Mouse (Mus musculus): ENCODE results near the gene Cdkn2aipnl. TPM values are rescaled to one million over a fixed set of nuclear protein-coding genes. Genes with fewer than 3 reads are reported as not detected.

Cdkn2aipnl gene
- polyA plus RNA-seq, 1 experiment from 2014 or later, result 129 TPM

- H3K9ac ChIP-seq (ENCODE audit: low read length), result no peak overlapping the region
- H3K4me2 ChIP-seq (ENCODE audit: low read depth, severe bottlenecking), result no peak overlapping the region
- H3K36me3 ChIP-seq (ENCODE audit: control insufficient read depth, insufficient read depth, low read length), result peaks cover 7% of the 10 kb centered on the region
- 0 out of 2 replicates have a peak, but pooled peaks cover 2% of the 10 kb centered on the region for H3K4me1 ChIP-seq (ENCODE audit: control insufficient read depth, insufficient read depth, low read length)
- WGBS, result 84% methylated on average over 2 of the region's 2 CpGs
- H3K27me3 ChIP-seq (ENCODE audit: control insufficient read depth, insufficient read depth, low read length), result no peaks in the 10 kb centered on the region
- no peak overlapping the region for H3K4me3 ChIP-seq (ENCODE audit: low read depth, low read length)
- ATAC-seq (ENCODE audit: insufficient number of reproducible peaks, low FRiP score, low TSS enrichment, low read depth) (no peak), DNase-seq (ENCODE audit: low spot score) (no peak)
- no peaks in the 10 kb centered on the region for H3K9me3 ChIP-seq (ENCODE audit: control insufficient read depth, low read length)
- no peak overlapping the region for H3K27ac ChIP-seq (replicated peaks; ENCODE audit: low read depth, low read length)
Observed at GRCm38 (mm10) chr11:51969511-51969910, 2.0 kb downstream of the Cdkn2aipnl start.

GRCm38 (mm10) chr11:51971644-51972043 lies 4.2 kb downstream of the Cdkn2aipnl start:
- Histone ChIP-seq H3K4me3 (ENCODE audit: low read depth, low read length) (no peak overlapping the region), H3K27me3 (ENCODE audit: control insufficient read depth, insufficient read depth, low read length) (no peaks in the 10 kb centered on the region), H3K27ac (replicated peaks; ENCODE audit: low read depth, low read length) (no peak overlapping the region), H3K4me2 (ENCODE audit: low read depth, severe bottlenecking) (no peak overlapping the region), H3K9ac (ENCODE audit: low read length) (no peak overlapping the region), H3K9me3 (ENCODE audit: control insufficient read depth, low read length) (no peaks in the 10 kb centered on the region), H3K36me3 (ENCODE audit: control insufficient read depth, insufficient read depth, low read length) (peaks cover 10% of the 10 kb centered on the region), H3K4me1 (ENCODE audit: control insufficient read depth, insufficient read depth, low read length) (0 out of 2 replicates have a peak, but pooled peaks cover 2% of the 10 kb centered on the region)
- ATAC-seq (ENCODE audit: insufficient number of reproducible peaks, low FRiP score, low TSS enrichment, low read depth) (no peak), DNase-seq (ENCODE audit: low spot score) (no peak)
- WGBS, result 96% methylated on average over 6 of the region's 6 CpGs

- peak overlapping the region; percentile 96 for H3K4me3 ChIP-seq (ENCODE audit: low read depth, low read length)
- H3K4me2 ChIP-seq (ENCODE audit: low read depth, severe bottlenecking), result peak overlapping the region; percentile 68
- H3K27me3 ChIP-seq (ENCODE audit: control insufficient read depth, insufficient read depth, low read length), result no peaks in the 10 kb centered on the region
- H3K9ac ChIP-seq (ENCODE audit: low read length), result peak overlapping the region; percentile 95
- under 1% methylated on average over 29 of the region's 29 CpGs for WGBS
- peaks cover 13% of the 10 kb centered on the region; the same call in 1 of the 2 replicates for H3K36me3 ChIP-seq (ENCODE audit: control insufficient read depth, insufficient read depth, low read length)
- ATAC-seq (ENCODE audit: insufficient number of reproducible peaks, low FRiP score, low TSS enrichment, low read depth), result peak; percentile 44
- H3K27ac ChIP-seq (replicated peaks; ENCODE audit: low read depth, low read length), result peak overlapping the region; percentile 90
- no peaks in the 10 kb centered on the region for H3K9me3 ChIP-seq (ENCODE audit: control insufficient read depth, low read length)
- H3K4me1 ChIP-seq (ENCODE audit: control insufficient read depth, insufficient read depth, low read length), result peaks cover 5% of the 10 kb centered on the region; the same call in 1 of the 2 replicates
- peak; percentile 75 for DNase-seq (ENCODE audit: low spot score)
Observed at GRCm38 (mm10) chr11:51999611-52000289, 32.3 kb downstream of the Cdkn2aipnl start.

- DNase-seq (ENCODE audit: low spot score), result peak; percentile 95
- WGBS, result 0% methylated on average over 62 of the region's 63 CpGs
- Histone ChIP-seq H3K4me1 (ENCODE audit: control insufficient read depth, insufficient read depth, low read length) (peaks cover 6% of the 10 kb centered on the region; the same call in 1 of the 2 replicates), H3K4me2 (ENCODE audit: low read depth, severe bottlenecking) (peak within 1 kb of the TSS; percentile 68), H3K4me3 (ENCODE audit: low read depth, low read length) (peak within 1 kb of the TSS; percentile 96), H3K9me3 (ENCODE audit: control insufficient read depth, low read length) (no peaks in the 10 kb centered on the region), H3K9ac (ENCODE audit: low read length) (peak within 1 kb of the TSS; percentile 95), H3K27me3 (ENCODE audit: control insufficient read depth, insufficient read depth, low read length) (no peaks in the 10 kb centered on the region), H3K36me3 (ENCODE audit: control insufficient read depth, insufficient read depth, low read length) (peaks cover 10% of the 10 kb centered on the region; the same call in 1 of the 2 replicates), H3K27ac (replicated peaks; ENCODE audit: low read depth, low read length) (peak within 1 kb of the TSS; percentile 90)
- peak; percentile 77 for ATAC-seq (ENCODE audit: insufficient number of reproducible peaks, low FRiP score, low TSS enrichment, low read depth)
Observed at GRCm38 (mm10) chr11:52000290-52000962, 33.0 kb downstream of the Cdkn2aipnl start, which contains the start of gene Ube2b. Gene Ube2b, minus strand, starts transcription at chr11:52000762.

GRCm38 (mm10) chr11:52001341-52001740 lies 33.9 kb downstream of the Cdkn2aipnl start:
- ATAC-seq (ENCODE audit: insufficient number of reproducible peaks, low FRiP score, low TSS enrichment, low read depth) (no peak), DNase-seq (ENCODE audit: low spot score) (no peak)
- Histone ChIP-seq H3K27me3 (ENCODE audit: control insufficient read depth, insufficient read depth, low read length) (no peaks in the 10 kb centered on the region), H3K4me3 (ENCODE audit: low read depth, low read length) (0 out of 2 replicates have a peak overlapping the region, but pooled peaks have one; percentile 96), H3K4me2 (ENCODE audit: low read depth, severe bottlenecking) (peak overlapping the region; percentile 41), H3K36me3 (ENCODE audit: control insufficient read depth, insufficient read depth, low read length) (peaks cover 10% of the 10 kb centered on the region; the same call in 1 of the 2 replicates), H3K4me1 (ENCODE audit: control insufficient read depth, insufficient read depth, low read length) (peaks cover 7% of the 10 kb centered on the region; the same call in 1 of the 2 replicates), H3K27ac (replicated peaks; ENCODE audit: low read depth, low read length) (peak overlapping the region; percentile 48; the same call in 1 of the 2 replicates), H3K9me3 (ENCODE audit: control insufficient read depth, low read length) (no peaks in the 10 kb centered on the region), H3K9ac (ENCODE audit: low read length) (no peak overlapping the region)
- WGBS, result 74% methylated on average over 10 of the region's 10 CpGs

GRCm38 (mm10) chr11:52001861-52002260 lies 34.4 kb downstream of the Cdkn2aipnl start:
- ATAC-seq (ENCODE audit: insufficient number of reproducible peaks, low FRiP score, low TSS enrichment, low read depth), result no peak
- Histone ChIP-seq H3K27me3 (ENCODE audit: control insufficient read depth, insufficient read depth, low read length) (no peaks in the 10 kb centered on the region), H3K4me1 (ENCODE audit: control insufficient read depth, insufficient read depth, low read length) (peaks cover 7% of the 10 kb centered on the region; the same call in 1 of the 2 replicates), H3K36me3 (ENCODE audit: control insufficient read depth, insufficient read depth, low read length) (peaks cover 6% of the 10 kb centered on the region; the same call in 1 of the 2 replicates), H3K27ac (replicated peaks; ENCODE audit: low read depth, low read length) (0 out of 2 replicates have a peak overlapping the region, but pooled peaks have one; percentile 48), H3K9ac (ENCODE audit: low read length) (no peak overlapping the region), H3K9me3 (ENCODE audit: control insufficient read depth, low read length) (no peaks in the 10 kb centered on the region), H3K4me2 (ENCODE audit: low read depth, severe bottlenecking) (no peak overlapping the region), H3K4me3 (ENCODE audit: low read depth, low read length) (no peak overlapping the region)
- WGBS, result 92% methylated on average over 8 of the region's 8 CpGs
- no peak for DNase-seq (ENCODE audit: low spot score)

- Histone ChIP-seq H3K36me3 (ENCODE audit: control insufficient read depth, insufficient read depth, low read length) (no peaks in the 10 kb centered on the region), H3K4me3 (ENCODE audit: low read depth, low read length) (peak overlapping the region; percentile 88; the same call in 1 of the 2 replicates), H3K27me3 (ENCODE audit: control insufficient read depth, insufficient read depth, low read length) (no peaks in the 10 kb centered on the region), H3K4me2 (ENCODE audit: low read depth, severe bottlenecking) (peak overlapping the region; percentile 66; the same call in 1 of the 2 replicates), H3K27ac (replicated peaks; ENCODE audit: low read depth, low read length) (no peak overlapping the region), H3K9ac (ENCODE audit: low read length) (no peak overlapping the region), H3K4me1 (ENCODE audit: control insufficient read depth, insufficient read depth, low read length) (peaks cover 4% of the 10 kb centered on the region; the same call in 1 of the 2 replicates), H3K9me3 (ENCODE audit: control insufficient read depth, low read length) (no peaks in the 10 kb centered on the region)
- DNase-seq (ENCODE audit: low spot score) (no peak), ATAC-seq (ENCODE audit: insufficient number of reproducible peaks, low FRiP score, low TSS enrichment, low read depth) (no peak)
- 79% methylated on average over 13 of the region's 13 CpGs for WGBS
Observed at GRCm38 (mm10) chr11:52002842-52003504, 35.5 kb downstream of the Cdkn2aipnl start.

- H3K27me3 ChIP-seq (ENCODE audit: control insufficient read depth, insufficient read depth, low read length), result no peaks in the 10 kb centered on the region
- peaks cover 3% of the 10 kb centered on the region; the same call in 1 of the 2 replicates for H3K4me1 ChIP-seq (ENCODE audit: control insufficient read depth, insufficient read depth, low read length)
- no peaks in the 10 kb centered on the region for H3K36me3 ChIP-seq (ENCODE audit: control insufficient read depth, insufficient read depth, low read length)
- H3K9ac ChIP-seq (ENCODE audit: low read length), result peak overlapping the region; percentile 64
- H3K9me3 ChIP-seq (ENCODE audit: control insufficient read depth, low read length), result no peaks in the 10 kb centered on the region
- H3K27ac ChIP-seq (replicated peaks; ENCODE audit: low read depth, low read length), result peak overlapping the region; percentile 84
- no peak for ATAC-seq (ENCODE audit: insufficient number of reproducible peaks, low FRiP score, low TSS enrichment, low read depth)
- WGBS, result 22% methylated on average over 4 of the region's 4 CpGs
- H3K4me2 ChIP-seq (ENCODE audit: low read depth, severe bottlenecking), result peak overlapping the region; percentile 66
- DNase-seq (ENCODE audit: low spot score), result no peak
- H3K4me3 ChIP-seq (ENCODE audit: low read depth, low read length), result peak overlapping the region; percentile 88
Observed at GRCm38 (mm10) chr11:52003505-52003771, 36.0 kb downstream of the Cdkn2aipnl start.
